Mouse (Mus musculus) ES-CJ7 (cell line): Measurements from ENCODE around the gene Myl6.

Experiments used
- DNase-seq: peaks from one replicate; pipeline ENCODE4 v3.0.0; 2011; ENCODE audit warnings: low read depth, low spot score

Gene Myl6

GRCm38 (mm10) chr10:128489785-128490184 lies 4.2 kb downstream of the Myl6 start:
- no peak for DNase-seq

GRCm38 (mm10) chr10:128489380-128489779 lies 4.6 kb downstream of the Myl6 start:
- peak; percentile 67 for DNase-seq

GRCm38 (mm10) chr10:128488776-128489175 lies 5.2 kb downstream of the Myl6 start:
- no peak for DNase-seq

- no peak for DNase-seq
Observed at GRCm38 (mm10) chr10:128487861-128488712, 5.9 kb downstream of the Myl6 start.

- no peak for DNase-seq
Observed at GRCm38 (mm10) chr10:128486370-128486769, 7.6 kb downstream of the Myl6 start.

DNA sequence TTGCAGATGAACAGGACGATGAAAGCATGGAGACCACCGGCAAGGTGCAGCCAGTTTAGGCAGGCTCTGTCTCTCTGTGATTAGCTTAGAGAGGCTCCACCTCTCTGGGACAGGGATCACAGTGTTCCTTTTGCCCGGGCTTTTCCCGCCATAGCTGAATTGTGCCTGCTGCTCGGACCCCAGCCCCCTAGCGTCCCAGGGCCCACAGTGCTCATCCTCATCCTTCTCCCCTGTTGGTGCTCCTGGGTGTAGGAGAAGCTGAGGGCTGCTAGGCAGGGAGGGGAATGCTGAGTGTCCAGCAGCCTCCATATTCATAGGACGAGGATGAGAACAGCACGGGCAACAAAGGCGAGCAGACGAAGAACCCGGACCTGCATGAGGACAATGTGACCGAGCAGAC lies 19.6 kb downstream of the Myl6 start:
- DNase-seq: peak; percentile 83

- DNase-seq: peak; percentile 38
Observed at GRCm38 (mm10) chr10:128460270-128460630, 33.7 kb downstream of the Myl6 start.

DNA sequence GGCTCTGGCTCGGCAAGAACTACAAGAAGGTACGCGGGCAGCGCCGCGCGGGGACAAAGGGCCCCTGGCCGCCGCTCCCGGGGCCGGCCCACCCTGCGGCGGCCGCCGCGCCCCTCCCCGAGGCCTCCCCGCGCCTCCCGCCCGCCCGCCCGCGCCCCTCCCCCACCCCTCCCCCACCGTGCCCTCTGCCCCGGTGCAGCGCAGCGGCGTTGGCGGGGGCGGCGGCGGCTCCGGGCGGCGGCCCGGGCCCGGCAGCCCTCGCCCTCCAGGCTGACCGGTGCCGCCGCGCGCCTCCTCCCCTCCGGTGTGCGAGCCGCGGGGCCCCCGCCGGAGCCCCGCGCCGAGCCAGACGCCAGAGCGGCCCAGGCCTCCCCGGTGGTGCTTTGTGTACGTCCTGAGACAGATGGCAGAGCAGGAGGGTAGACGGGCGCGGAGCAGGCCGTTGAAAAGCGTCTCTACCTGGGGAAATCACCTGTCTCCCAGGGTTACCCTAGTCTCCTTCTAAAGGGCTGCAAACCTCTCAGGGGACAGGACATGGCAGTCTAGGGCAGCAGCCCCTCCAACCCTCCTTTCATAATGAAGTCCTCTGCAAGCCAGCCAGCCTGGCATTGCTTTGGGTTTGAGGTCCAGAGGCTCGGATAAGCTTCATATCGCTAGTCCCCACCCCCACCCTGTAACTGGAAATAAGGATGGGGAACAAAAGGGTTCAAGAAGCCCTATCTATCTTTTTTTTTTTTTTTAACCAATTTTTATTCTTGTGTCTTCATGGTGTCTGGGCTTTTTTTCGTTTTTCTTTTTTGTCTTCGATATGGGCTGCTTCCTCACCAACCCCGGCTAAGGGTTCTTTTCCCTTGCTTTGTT lies 34.3 kb downstream of the Myl6 start:
- no peak for DNase-seq

GRCm38 (mm10) chr10:128458719-128459408 lies 35.1 kb downstream of the Myl6 start, which contains the start of gene Smarcc2:
Gene Smarcc2, plus strand, starts transcription at chr10:128459248.
- no peak for DNase-seq

GRCm38 (mm10) chr10:128458348-128458718 lies 35.6 kb downstream of the Myl6 start:
- peak; percentile 85 for DNase-seq

DNA sequence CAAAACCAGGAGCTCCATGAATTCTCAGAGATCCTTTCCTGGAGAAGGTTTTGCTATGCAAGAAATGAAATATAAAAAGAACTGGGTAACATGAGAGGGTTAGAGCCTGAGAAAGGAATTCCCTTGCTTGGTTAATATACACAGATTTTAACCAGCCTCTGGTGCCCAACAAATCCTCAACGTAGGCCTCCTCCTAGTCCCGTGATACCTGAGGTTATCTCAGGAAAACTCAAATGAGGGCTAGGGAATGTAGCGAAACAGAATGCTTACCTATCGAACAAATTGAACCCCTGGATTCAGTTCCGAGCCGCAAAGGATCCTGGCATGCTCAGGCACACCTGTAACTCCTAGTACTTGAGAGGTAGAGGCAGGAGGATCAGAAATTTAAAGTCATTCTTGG lies 36.3 kb downstream of the Myl6 start:
- no peak for DNase-seq

GRCm38 (mm10) chr10:128455280-128455679 lies 38.7 kb downstream of the Myl6 start:
- peak; percentile 89 for DNase-seq

DNA sequence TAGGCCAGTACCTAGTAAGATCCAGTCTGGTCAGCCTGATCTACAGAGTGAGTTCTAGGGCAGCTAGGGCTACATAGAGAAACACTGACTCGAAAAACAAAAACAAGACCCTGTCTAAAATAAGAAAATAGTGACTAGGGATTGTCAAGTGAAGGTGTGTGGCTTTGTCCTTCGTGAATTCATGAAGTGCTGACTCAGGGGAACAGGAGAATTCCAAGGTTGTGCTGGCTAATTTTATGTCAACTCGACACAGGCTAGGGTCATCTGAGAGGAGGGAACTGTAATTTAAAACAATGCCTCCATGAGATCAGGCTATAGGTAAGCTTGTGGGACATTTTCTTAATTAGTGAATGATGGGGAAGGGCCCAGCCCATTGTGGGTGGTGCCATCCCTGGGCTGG lies 39.5 kb downstream of the Myl6 start:
- no peak for DNase-seq

DNA sequence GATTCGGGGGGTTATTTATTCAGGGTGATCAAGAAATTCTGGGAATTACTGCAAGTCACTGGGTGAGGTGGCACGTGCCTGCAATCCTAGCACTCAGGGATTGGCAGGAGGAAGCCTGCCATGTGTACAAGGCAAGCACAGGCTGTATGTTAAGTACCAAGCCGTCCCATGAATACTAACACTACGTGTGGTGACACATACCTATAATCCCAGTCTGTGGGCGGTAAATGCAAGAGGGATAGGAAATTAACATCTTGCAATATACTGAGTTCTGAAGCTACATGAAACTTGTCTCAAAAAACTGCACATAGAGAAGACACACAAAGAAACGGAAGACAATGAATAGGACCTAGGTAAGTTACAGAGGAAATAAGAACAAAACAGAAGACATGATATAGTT lies 42.9 kb downstream of the Myl6 start:
- DNase-seq: no peak

GRCm38 (mm10) chr10:128445407-128445806 lies 48.5 kb downstream of the Myl6 start:
- DNase-seq: no peak

DNA sequence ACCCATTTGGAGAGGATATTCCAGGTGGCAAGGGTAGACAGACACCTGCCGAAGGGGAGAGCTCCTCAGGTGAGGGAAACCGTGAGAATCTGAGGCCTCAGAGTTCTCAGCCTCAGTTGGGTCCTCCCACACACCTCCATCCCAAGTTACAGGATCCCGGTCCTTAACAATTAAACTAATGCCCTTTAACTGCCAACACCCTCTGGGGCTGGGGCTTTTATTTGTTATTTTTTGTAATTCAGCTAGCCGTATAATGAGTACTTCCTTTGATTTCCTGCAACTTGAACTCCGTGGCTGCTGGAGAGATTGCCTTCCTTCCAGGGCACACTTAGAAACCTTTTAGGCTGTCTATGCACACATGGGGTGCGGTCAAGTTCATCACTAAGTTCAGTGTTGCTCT lies 49.6 kb downstream of the Myl6 start:
- DNase-seq: no peak

DNA sequence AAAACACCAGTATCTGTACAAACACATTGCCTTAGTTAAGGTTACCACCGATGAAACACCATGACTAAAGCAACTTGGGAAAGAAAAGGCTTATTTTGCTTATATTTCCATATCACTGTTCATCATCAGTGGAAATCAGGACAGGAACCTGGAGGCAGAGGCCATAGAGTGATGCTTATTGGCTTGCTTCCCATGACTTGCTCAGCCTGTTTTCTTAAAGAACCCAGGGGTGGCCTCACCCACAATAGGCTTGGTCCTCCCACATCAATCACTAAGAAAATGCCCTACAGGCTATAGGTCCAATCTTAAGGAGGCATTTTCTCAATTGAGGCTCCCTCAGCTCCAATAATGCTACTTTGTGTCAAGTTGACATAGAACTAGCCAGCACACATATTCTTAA lies 51.2 kb downstream of the Myl6 start:
- DNase-seq: no peak

DNA sequence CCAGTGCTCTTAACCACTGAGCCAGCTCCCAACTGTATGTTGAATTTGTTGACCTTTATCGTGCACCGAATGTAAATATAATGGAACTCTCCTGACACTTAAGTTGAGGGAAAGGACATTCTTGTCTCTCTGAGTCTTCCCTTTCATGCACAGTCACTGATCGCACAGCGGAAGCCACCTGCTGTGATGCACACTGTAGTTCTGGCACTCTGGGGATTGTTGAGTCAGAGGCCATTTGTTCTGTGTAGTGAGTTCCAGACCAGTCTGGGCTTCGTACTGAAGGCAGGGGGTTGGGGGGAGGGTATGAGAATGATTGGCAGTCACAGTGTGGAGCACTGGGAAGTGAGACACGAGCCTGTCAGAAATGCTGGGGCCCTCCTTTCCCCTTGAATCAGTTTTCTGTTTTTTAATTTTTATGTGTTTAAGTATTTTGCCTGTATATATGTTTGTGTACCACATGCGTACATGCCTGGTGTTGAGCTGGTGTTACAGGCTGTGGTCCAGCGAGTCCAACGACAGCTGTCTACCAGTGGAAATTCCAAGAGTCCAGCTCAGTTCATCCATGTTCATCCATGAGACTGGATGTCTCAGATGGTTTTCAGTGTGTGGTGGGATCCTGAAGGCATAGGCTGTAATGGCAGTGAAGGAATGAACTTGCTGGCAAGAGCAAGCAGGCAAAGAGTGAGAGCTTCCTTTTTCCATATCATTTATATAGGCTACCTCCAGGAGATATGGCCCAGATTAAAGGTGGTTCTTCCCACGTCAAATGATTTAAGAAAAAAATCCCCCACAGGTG lies 52.4 kb downstream of the Myl6 start:
- peak; percentile 88 for DNase-seq
